Mouse (Mus musculus) myocyte (in vitro differentiated cells): ENCODE data around the gene Rnd3. TPM values are rescaled to one million over a fixed set of nuclear protein-coding genes. Genes with fewer than 3 reads are reported as not detected.

Experiments used
- H3K27me3 ChIP-seq: one replicate; pipeline ENCODE4 v1.6.1; 2011; ENCODE audit not compliant: control insufficient read depth, insufficient read depth, insufficient read length
- H3K36me3 ChIP-seq: one replicate; pipeline ENCODE4 v1.6.1; 2011; ENCODE audit not compliant: control insufficient read depth, insufficient read depth
- H3K4me2 ChIP-seq: one replicate; pipeline ENCODE4 v1.6.1; 2011; ENCODE audit warnings: low read depth, control low read depth
- H3K4me3 ChIP-seq: one replicate; pipeline ENCODE4 v1.5.1; 2011; ENCODE audit warnings: mild to moderate bottlenecking, control low read depth, moderate library complexity
- H3K79me2 ChIP-seq: one replicate; pipeline ENCODE4 v1.6.1; 2011; ENCODE audit not compliant: control insufficient read depth, insufficient read depth
- H3ac ChIP-seq: one replicate; pipeline ENCODE4 v1.6.1; 2011; ENCODE audit not compliant: control insufficient read depth, insufficient read length
- CEBPB ChIP-seq: IDR thresholded peaks from 2 replicates; pipeline ENCODE4 v1.6.1; 2011; ENCODE audit warnings: mild to moderate bottlenecking, moderate library complexity; ENCODE audit not compliant: poor library complexity, insufficient read depth, severe bottlenecking
- E2F4 ChIP-seq: IDR thresholded peaks from one replicate; pipeline ENCODE4 v1.6.1; 2011; ENCODE audit warnings: mild to moderate bottlenecking, control low read depth, moderate library complexity; ENCODE audit not compliant: insufficient read depth
- MAX ChIP-seq: IDR thresholded peaks from one replicate; pipeline ENCODE4 v1.6.1; 2011; ENCODE audit warnings: low read depth, mild to moderate bottlenecking, control low read depth
- MYOD1 ChIP-seq, 3 experiments: IDR thresholded peaks; one replicate each; pipeline ENCODE4 v1.6.1; 2011; ENCODE audit warnings: control low read depth in 2 of 3, low read depth in 2 of 3, mild to moderate bottlenecking in 2 of 3, moderate library complexity in 1 of 3; ENCODE audit not compliant: insufficient read length in 2 of 3, control insufficient read depth in 1 of 3
- MYOG ChIP-seq, 3 experiments: IDR thresholded peaks; one replicate each; pipeline ENCODE4 v1.6.1; 2011; ENCODE audit warnings: control low read depth in 2 of 3, low read depth in 2 of 3, mild to moderate bottlenecking in 2 of 3; ENCODE audit not compliant: insufficient read length in 2 of 3, control insufficient read depth in 1 of 3, insufficient read depth in 1 of 3
- POLR2A ChIP-seq: IDR thresholded peaks from one replicate; pipeline ENCODE4 v1.6.1; 2011; ENCODE audit warnings: low read depth, mild to moderate bottlenecking, control low read depth, moderate library complexity; ENCODE audit not compliant: insufficient read length
- POLR2AphosphoS2 ChIP-seq: IDR thresholded peaks from one replicate; pipeline ENCODE4 v1.6.1; 2011; ENCODE audit warnings: low read depth, control low read depth; ENCODE audit not compliant: insufficient read length
- REST ChIP-seq: IDR thresholded peaks from one replicate; pipeline ENCODE4 v1.6.1; 2011; ENCODE audit warnings: mild to moderate bottlenecking, control low read depth, moderate library complexity; ENCODE audit not compliant: insufficient read depth, insufficient read length
- SRF ChIP-seq: IDR thresholded peaks from one replicate; pipeline ENCODE4 v1.6.1; 2011; ENCODE audit warnings: low read depth; ENCODE audit not compliant: control insufficient read depth, insufficient read length
- TCF12 ChIP-seq: IDR thresholded peaks from one replicate; pipeline ENCODE4 v1.6.1; 2011; ENCODE audit warnings: mild to moderate bottlenecking, control low read depth; ENCODE audit not compliant: poor library complexity, insufficient read depth, severe bottlenecking
- TCF3 ChIP-seq: IDR thresholded peaks from one replicate; pipeline ENCODE4 v1.6.1; 2011; ENCODE audit warnings: low read depth, control low read depth; ENCODE audit not compliant: insufficient read length
- USF1 ChIP-seq: IDR thresholded peaks from one replicate; pipeline ENCODE4 v1.6.1; 2011; ENCODE audit warnings: low read depth, mild to moderate bottlenecking, control low read depth, moderate library complexity
- polyA plus RNA-seq: library from polyadenylated mRNA; unstranded; fragments of >200 nt; fragmentation: generic; extraction: Trizol; gene quantifications from one replicate; pipeline ENCODE4 v1.2.1, GENCODE M21; 2012; ENCODE audit warnings: missing spikeins

The Rnd3 gene
- polyA plus RNA-seq, 1 experiment: 10.3 TPM

DNA sequence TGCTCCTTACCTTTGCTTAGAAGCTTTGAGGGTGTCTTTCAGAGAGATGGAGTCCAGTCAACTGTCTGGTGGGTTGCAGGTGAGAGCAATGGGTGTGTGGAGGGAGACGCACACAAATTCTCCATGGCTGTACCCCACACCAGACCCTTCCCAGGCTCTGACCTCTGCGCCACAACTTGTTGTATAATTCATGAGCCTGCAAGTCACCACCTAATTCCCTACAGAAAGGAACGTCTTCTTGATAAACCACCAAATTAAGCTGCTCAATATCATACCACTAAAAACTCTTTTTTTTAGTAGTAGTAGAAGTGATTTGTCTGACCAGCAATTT is 60.8 kb downstream of the Rnd3 start:
- H3ac ChIP-seq: no peak overlapping the region
- no peaks in the 10 kb centered on the region for H3K27me3 ChIP-seq
- no peak overlapping the region for H3K4me2 ChIP-seq
- H3K79me2 ChIP-seq: no peaks in the 10 kb centered on the region
- TF ChIP-seq E2F4: no peak
- no peak for TF ChIP-seq MAX
- no peak for TF ChIP-seq TCF12
- TF ChIP-seq POLR2A: no peak
- no peak for TF ChIP-seq POLR2AphosphoS2
- no peak for TF ChIP-seq CEBPB
- TF ChIP-seq SRF: no peak
- no peaks in the 10 kb centered on the region for H3K36me3 ChIP-seq
- H3K4me3 ChIP-seq: no peak overlapping the region

- TF ChIP-seq CEBPB: no peak
- no peak for TF ChIP-seq E2F4
- no peak for TF ChIP-seq REST
- no peak for TF ChIP-seq MYOD1 (IDR thresholded peaks at IDR 0.05; ENCODE audit: control insufficient read depth in 1 of 3, insufficient read length in 2 of 3, low read depth in 2 of 3)
- TF ChIP-seq TCF12: no peak
- TF ChIP-seq POLR2AphosphoS2: no peak
- TF ChIP-seq USF1: no peak
- no peak for TF ChIP-seq MYOG (IDR thresholded peaks at IDR 0.05; ENCODE audit: control insufficient read depth in 1 of 3, insufficient read depth in 1 of 3, insufficient read length in 2 of 3, low read depth in 2 of 3)
- no peak for TF ChIP-seq POLR2A
- TF ChIP-seq SRF: no peak
- no peak for TF ChIP-seq TCF3
- TF ChIP-seq MAX: no peak
- no peak overlapping the region for H3K4me2 ChIP-seq
These were observed 61.4 kb downstream of the Rnd3 start for GRCm38 (mm10) chr2:51087307-51088122.

DNA sequence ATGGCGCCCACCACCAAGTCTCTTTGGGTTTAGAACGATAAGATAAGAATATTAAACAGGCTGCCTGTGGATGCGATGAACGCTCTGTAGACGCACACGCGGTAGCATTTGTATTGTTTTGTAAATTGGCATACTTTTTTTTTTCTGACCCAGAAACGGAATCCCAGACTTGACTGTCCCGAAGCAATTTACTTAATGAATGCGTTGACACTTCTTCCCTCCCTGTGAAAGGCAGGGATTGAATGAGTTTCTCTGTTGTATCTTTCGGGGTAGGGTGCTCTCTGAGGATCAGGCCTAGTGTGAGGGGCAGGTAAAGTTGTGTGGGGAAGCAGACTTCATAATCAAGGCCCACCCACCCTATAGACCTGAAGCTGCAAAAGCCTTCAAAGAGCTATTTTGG is 63.8 kb downstream of the Rnd3 start:
- no peak overlapping the region for H3K4me2 ChIP-seq
- H3K4me3 ChIP-seq: no peak overlapping the region
- no peaks in the 10 kb centered on the region for H3K27me3 ChIP-seq
- no peaks in the 10 kb centered on the region for H3K79me2 ChIP-seq
- no peak for TF ChIP-seq TCF12
- no peak for TF ChIP-seq MYOD1 (IDR thresholded peaks at IDR 0.05; ENCODE audit: control insufficient read depth in 1 of 3, insufficient read length in 2 of 3, low read depth in 2 of 3)
- no peak overlapping the region for H3ac ChIP-seq
- no peaks in the 10 kb centered on the region for H3K36me3 ChIP-seq

More at GRCm38 (mm10) chr2:51087307-51088122, 61.4 kb downstream of the Rnd3 start:
- no peak overlapping the region for H3K4me3 ChIP-seq
- no peaks in the 10 kb centered on the region for H3K36me3 ChIP-seq
- H3ac ChIP-seq: no peak overlapping the region
- H3K79me2 ChIP-seq: no peaks in the 10 kb centered on the region
- no peaks in the 10 kb centered on the region for H3K27me3 ChIP-seq

DNA sequence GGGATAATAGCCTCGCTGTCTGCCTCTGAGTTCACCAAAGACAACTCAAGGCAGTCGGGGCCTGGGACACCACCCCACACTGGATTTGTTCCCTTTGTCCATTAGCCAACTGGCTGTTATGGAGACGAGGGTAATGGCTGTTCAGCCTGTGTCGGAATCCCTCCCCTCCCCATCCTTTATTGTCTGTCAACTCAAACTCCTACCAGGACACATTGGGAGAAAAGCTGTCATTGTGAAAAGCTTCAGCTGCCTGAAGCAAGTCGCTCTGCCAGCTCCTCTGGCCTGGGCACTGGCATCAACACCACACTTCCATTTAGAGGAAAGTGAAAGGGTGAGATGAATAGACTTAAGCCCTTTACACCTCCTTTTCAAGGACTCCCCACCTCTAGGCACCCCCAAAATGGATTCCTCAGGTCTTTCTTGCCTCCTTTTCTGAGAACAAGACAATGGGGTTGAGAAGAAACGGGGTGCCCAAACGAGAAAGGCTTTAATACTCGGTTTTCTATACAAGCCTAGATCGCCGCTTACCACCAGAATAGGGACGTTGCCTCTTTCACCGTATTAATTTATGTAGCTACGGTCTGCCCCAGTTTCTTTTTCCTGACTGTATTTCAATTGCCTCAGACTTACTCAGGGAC is 66.1 kb downstream of the Rnd3 start:
- Histone ChIP-seq H3K4me3 (no peak overlapping the region), H3K79me2 (no peaks in the 10 kb centered on the region), H3K36me3 (no peaks in the 10 kb centered on the region), H3K27me3 (no peaks in the 10 kb centered on the region), H3ac (no peak overlapping the region), H3K4me2 (no peak overlapping the region)
- TF ChIP-seq CEBPB (no peak), MYOG (IDR thresholded peaks at IDR 0.05; ENCODE audit: control insufficient read depth in 1 of 3, insufficient read depth in 1 of 3, insufficient read length in 2 of 3, low read depth in 2 of 3) (no peak), MYOD1 (IDR thresholded peaks at IDR 0.05; ENCODE audit: control insufficient read depth in 1 of 3, insufficient read length in 2 of 3, low read depth in 2 of 3) (no peak), USF1 (no peak), SRF (no peak), MAX (no peak)
